Mouse (Mus musculus): Measurements from ENCODE around the gene Olfr944.

The Olfr944 gene

GRCm38 (mm10) chr9:39201620-39202019, at the start of gene Olfr944:
Olfr944 (plus strand) TSS chr9:39201920.
- in situ Hi-C loops (cut with MboI, MseI): no loop called here

- in situ Hi-C loops (cut with MboI, MseI): no loop called here
Measured at GRCm38 (mm10) chr9:39152401-39152800, 49.3 kb upstream of the Olfr944 start.

GRCm38 (mm10) chr9:39166004-39166403, 35.7 kb upstream of the Olfr944 start, which contains the start of gene Olfr943:
Olfr943 (plus strand) TSS chr9:39166304.
- in situ Hi-C loops (cut with MboI, MseI): no loop called here

GRCm38 (mm10) chr9:39249894-39250293, 48.2 kb downstream of the Olfr944 start, which contains the start of gene Olfr1537:
Olfr1537 (minus strand) TSS chr9:39249994.
- in situ Hi-C loops (cut with MboI, MseI): no loop called here

Measured in regulatory T cell (primary cell).